Mouse (Mus musculus): Measurements from ENCODE around the gene Gramd1b. TPM values are rescaled to one million over a fixed set of nuclear protein-coding genes. Genes with fewer than 3 reads are reported as not detected.

Gramd1b gene
- 10.1 and 12.4 TPM in 2 replicates for polyA plus RNA-seq (2012)

GRCm38 (mm10) chr9:40531027-40531621, at the start of gene Gramd1b:
TSS of gene Gramd1b (minus strand) at chr9:40531383.

GRCm38 (mm10) chr9:40269103-40269861, 261.9 kb downstream of the Gramd1b start, which contains the start of gene Scn3b:
TSS of gene Scn3b (plus strand) at chr9:40269217.

Other genes starting within 250 kb of the Gramd1b start
- gene Gm21915, start 139.2 kb upstream of the Gramd1b start, polyA plus RNA-seq (2012): not detected in 2 replicates
- 0.07 TPM in 1 of 2 replicates, not detected in the other for gene Clmp, start 154.6 kb upstream of the Gramd1b start, polyA plus RNA-seq (2012)

Measured in megakaryocyte-erythroid progenitor cell, adult 5 weeks (primary cell).